Mouse (Mus musculus) adrenal gland, postnatal 0 days (tissue): Measurements from ENCODE around the gene Csta1. TPM values are rescaled to one million over a fixed set of nuclear protein-coding genes. Genes with fewer than 3 reads are reported as not detected.

Experiments
- polyA plus RNA-seq: library from polyadenylated mRNA; unstranded; fragments of >200 nt; fragmentation: Nextera tagmentation; extraction: Ambion mirVana; gene quantifications from 2 replicates; pipeline ENCODE4 v1.2.1, GENCODE M21; 2015

Csta1 gene
- polyA plus RNA-seq, result 1.3 TPM in 1 of 2 replicates, not detected in the other

GRCm38 (mm10) chr16:36131141-36131540, at the start of gene Csta1:
Gene Csta1, minus strand, starts transcription at chr16:36131241.

GRCm38 (mm10) chr16:36156402-36156975, 25.4 kb upstream of the Csta1 start, which contains the start of gene Stfa2l1:
Gene Stfa2l1, plus strand, starts transcription at chr16:36156811.

GRCm38 (mm10) chr16:36071450-36072379, 59.3 kb downstream of the Csta1 start, which contains the start of the genes Fam162a and Ccdc58:
Gene Fam162a, minus strand, starts transcription at chr16:36071594.
Gene Ccdc58, plus strand, starts transcription at chr16:36071685.

Other genes with a start within 250 kb of the Csta1 start
- gene Parp9, start 192.8 kb downstream of the Csta1 start, polyA plus RNA-seq, result 13.1 and 18.2 TPM in 2 replicates
- 4.4 and 5.1 TPM in 2 replicates for gene Dtx3l, start 192.1 kb downstream of the Csta1 start, polyA plus RNA-seq
- gene Kpna1, start 152.5 kb downstream of the Csta1 start, polyA plus RNA-seq, result 13.0 and 19.4 TPM in 2 replicates
- 5.3 and 5.7 TPM in 2 replicates for gene Wdr5b, start 90.1 kb downstream of the Csta1 start, polyA plus RNA-seq
- 407 and 445 TPM in 2 replicates for gene Fam162a, start 59.6 kb downstream of the Csta1 start, polyA plus RNA-seq
- 97.1 and 117 TPM in 2 replicates for gene Ccdc58, start 59.6 kb downstream of the Csta1 start, polyA plus RNA-seq
- gene Stfa2l1, start 25.6 kb upstream of the Csta1 start, polyA plus RNA-seq, result 15.1 and 21.6 TPM in 2 replicates
- 40.0 and 104 TPM in 2 replicates for gene Gm5483, start 53.0 kb upstream of the Csta1 start, polyA plus RNA-seq
- gene Gm5416, start 79.2 kb upstream of the Csta1 start, polyA plus RNA-seq, result 2.9 and 6.2 TPM in 2 replicates
- gene 2010005H15Rik, start 90.2 kb upstream of the Csta1 start, polyA plus RNA-seq, result 24.4 and 62.6 TPM in 2 replicates
- gene Stfa1, start 145.7 kb upstream of the Csta1 start, polyA plus RNA-seq, result 92.8 and 206 TPM in 2 replicates
- not detected in 2 replicates for gene BC117090, start 203.1 kb upstream of the Csta1 start, polyA plus RNA-seq
- gene BC100530, start 236.5 kb upstream of the Csta1 start, polyA plus RNA-seq, result 67.3 and 152 TPM in 2 replicates